23 mouse cellular contexts compared by ENCODE assay signal in genomic region chr2:161608401-161608800, GRCm38 (mm10).
"Had no signal": no experiment of that assay in that cellular context is flagged by ENCODE, and none has a peak within 500 bp of the region (broad histone marks: within the 10 kb centered on the region; RNA-seq: fewer than 3 reads in every experiment).

No protein-coding gene starts in this region.

- H3K27me3 ChIP-seq: heart, embryonic 12.5 days; hindbrain, embryonic 13.5 days; hindbrain, embryonic 15.5 days; kidney, embryonic 15.5 days had no signal

- DNase-seq: gastrocnemius, adult 2 months; gastrocnemius, postnatal 10 days; gastrocnemius, postnatal 25 days; heart, adult 18-20 months; heart, postnatal 10 days; kidney, adult 11 months; kidney, adult 2 months; kidney, adult 9 months; kidney, postnatal 14 days; kidney, postnatal 36 days; layer of hippocampus, adult 9-11 months; layer of hippocampus, postnatal 36 days; liver had no signal

- ATAC-seq: hindbrain, postnatal 0 days had no signal

- H3K9ac ChIP-seq: heart, embryonic 12.5 days; hindbrain, embryonic 13.5 days; hindbrain, embryonic 15.5 days; kidney, embryonic 15.5 days; limb, embryonic 12.5 days had no signal

- H3K9me3 ChIP-seq: heart, embryonic 10.5 days; heart, embryonic 12.5 days; hindbrain, embryonic 15.5 days; kidney, embryonic 15.5 days; limb, embryonic 10.5 days; limb, embryonic 12.5 days had no signal

- H3K36me3 ChIP-seq: heart, embryonic 10.5 days; heart, embryonic 12.5 days; hindbrain, embryonic 13.5 days; hindbrain, embryonic 15.5 days; kidney, embryonic 15.5 days; limb, embryonic 10.5 days; limb, embryonic 12.5 days had no signal

- H3K4me3 ChIP-seq: gastrocnemius, adult 2 months; heart, embryonic 10.5 days; heart, embryonic 12.5 days; hindbrain, embryonic 13.5 days; hindbrain, embryonic 15.5 days; kidney, embryonic 15.5 days; limb, embryonic 10.5 days; limb, embryonic 12.5 days had no signal

- H3K4me2 ChIP-seq: heart, embryonic 12.5 days; hindbrain, embryonic 13.5 days; hindbrain, embryonic 15.5 days; kidney, embryonic 15.5 days; limb, embryonic 12.5 days; liver, embryonic 11.5 days had no signal

- H3K27ac ChIP-seq: gastrocnemius, adult 2 months; heart, embryonic 10.5 days; hindbrain, embryonic 13.5 days; hindbrain, embryonic 15.5 days; hindbrain, postnatal 0 days; kidney, embryonic 15.5 days; kidney, postnatal 0 days; limb, embryonic 10.5 days; limb, embryonic 12.5 days had no signal

- H3K4me1 ChIP-seq: heart, embryonic 10.5 days; heart, embryonic 12.5 days; hindbrain, embryonic 13.5 days; kidney, embryonic 15.5 days; limb, embryonic 10.5 days had no signal
